Mouse (Mus musculus) heart, postnatal 36 days (tissue): ENCODE results near the gene Gm20388. TPM values are rescaled to one million over a fixed set of nuclear protein-coding genes. Genes with fewer than 3 reads are reported as not detected.

ENCODE experiments used
- DNase-seq, 2 experiments: peaks; one replicate each; pipeline ENCODE4 v3.0.0; 2021 to 2022
- intact Hi-C: fragments of 180-260 bp; cut with DNase I; formaldehyde crosslinking; loops from one replicate; pipeline ENCODE4 v1.15.1; 2025
- total RNA-seq, 2 experiments: library from RNA; stranded (reverse); gene quantifications; 2 replicates each; pipeline ENCODE4 v1.2.3; 2021

Gm20388 gene
- total RNA-seq, 2 experiments from 2014 or later = 3.5 to 4.9 TPM

GRCm38 (mm10) chr8:122343758-122344157 is 2433.1 kb downstream of the Gm20388 start:
- intact Hi-C loops = loop anchor here (2.0 kb wide), 1 partner anchor 25 kb away; no protein-coding TSS in a partner anchor
- DNase-seq = peak; percentile 49

GRCm38 (mm10) chr8:122344219-122344618 is 2433.6 kb downstream of the Gm20388 start:
- intact Hi-C loops = no loop called here
- no peak for DNase-seq

GRCm38 (mm10) chr8:122345181-122346095 is 2434.8 kb downstream of the Gm20388 start:
- DNase-seq = no peak
- intact Hi-C loops = no loop called here

GRCm38 (mm10) chr8:122347811-122348552 is 2437.3 kb downstream of the Gm20388 start:
- DNase-seq = peak in 1 of 2 experiments; percentile 56
- intact Hi-C loops = no loop called here

GRCm38 (mm10) chr8:122349357-122350297 is 2439.0 kb downstream of the Gm20388 start:
- intact Hi-C loops = no loop called here
- DNase-seq = no peak

- intact Hi-C loops = no loop called here
- no peak for DNase-seq
Observed at GRCm38 (mm10) chr8:122350309-122351089, 2439.9 kb downstream of the Gm20388 start.

GRCm38 (mm10) chr8:122354157-122354556 is 2443.5 kb downstream of the Gm20388 start:
- no peak for DNase-seq
- intact Hi-C loops = no loop called here

GRCm38 (mm10) chr8:122355642-122356606 is 2445.3 kb downstream of the Gm20388 start:
- DNase-seq = no peak
- intact Hi-C loops = no loop called here

GRCm38 (mm10) chr8:122357202-122357601 is 2446.6 kb downstream of the Gm20388 start:
- intact Hi-C loops = no loop called here
- DNase-seq = no peak

GRCm38 (mm10) chr8:122357641-122358040 is 2447.0 kb downstream of the Gm20388 start:
- intact Hi-C loops = no loop called here

GRCm38 (mm10) chr8:122359111-122359775 is 2448.6 kb downstream of the Gm20388 start:
- intact Hi-C loops = no loop called here
- no peak for DNase-seq

More at GRCm38 (mm10) chr8:122357641-122358040, 2447.0 kb downstream of the Gm20388 start:
- DNase-seq = no peak

- no peak for DNase-seq
- intact Hi-C loops = no loop called here
Observed at GRCm38 (mm10) chr8:122360696-122361416, 2450.2 kb downstream of the Gm20388 start, which contains the start of gene Trhr2. Gene Trhr2, minus strand, starts transcription at chr8:122360746.

GRCm38 (mm10) chr8:122362271-122362670 is 2451.6 kb downstream of the Gm20388 start:
- intact Hi-C loops = no loop called here

GRCm38 (mm10) chr8:122362967-122363366 is 2452.3 kb downstream of the Gm20388 start:
- intact Hi-C loops = no loop called here
- no peak for DNase-seq

More at GRCm38 (mm10) chr8:122362271-122362670, 2451.6 kb downstream of the Gm20388 start:
- DNase-seq = no peak

- intact Hi-C loops = loop anchor here (2.0 kb wide), 1 partner anchor 26 kb away; no protein-coding TSS in a partner anchor
- no peak for DNase-seq
Observed at GRCm38 (mm10) chr8:122368494-122368893, 2457.9 kb downstream of the Gm20388 start.

- intact Hi-C loops = loop anchor here (1.0 to 2.0 kb wide), 2 partner anchors 27 to 96 kb away; no protein-coding TSS in a partner anchor
- peak; percentile 63 to 73 for DNase-seq
Observed at GRCm38 (mm10) chr8:122369665-122370064, 2459.0 kb downstream of the Gm20388 start.

GRCm38 (mm10) chr8:122371706-122372105 is 2461.1 kb downstream of the Gm20388 start:
- intact Hi-C loops = no loop called here

More at GRCm38 (mm10) chr8:122371706-122372105, 2461.1 kb downstream of the Gm20388 start:
- no peak for DNase-seq
